Mouse (Mus musculus) layer of hippocampus, adult 9-10 months (tissue): Measurements from ENCODE around the gene Rabggta.

Experiments
- DNase-seq: peaks from one replicate; pipeline ENCODE4 v3.0.0; 2022; ENCODE audit warnings: low spot score

Gene Rabggta

GRCm38 (mm10) chr14:55689433-55689832, 32.6 kb downstream of the Rabggta start:
- no peak for DNase-seq

- no peak for DNase-seq
These were observed 40.0 kb downstream of the Rabggta start for GRCm38 (mm10) chr14:55682118-55682493.

DNA sequence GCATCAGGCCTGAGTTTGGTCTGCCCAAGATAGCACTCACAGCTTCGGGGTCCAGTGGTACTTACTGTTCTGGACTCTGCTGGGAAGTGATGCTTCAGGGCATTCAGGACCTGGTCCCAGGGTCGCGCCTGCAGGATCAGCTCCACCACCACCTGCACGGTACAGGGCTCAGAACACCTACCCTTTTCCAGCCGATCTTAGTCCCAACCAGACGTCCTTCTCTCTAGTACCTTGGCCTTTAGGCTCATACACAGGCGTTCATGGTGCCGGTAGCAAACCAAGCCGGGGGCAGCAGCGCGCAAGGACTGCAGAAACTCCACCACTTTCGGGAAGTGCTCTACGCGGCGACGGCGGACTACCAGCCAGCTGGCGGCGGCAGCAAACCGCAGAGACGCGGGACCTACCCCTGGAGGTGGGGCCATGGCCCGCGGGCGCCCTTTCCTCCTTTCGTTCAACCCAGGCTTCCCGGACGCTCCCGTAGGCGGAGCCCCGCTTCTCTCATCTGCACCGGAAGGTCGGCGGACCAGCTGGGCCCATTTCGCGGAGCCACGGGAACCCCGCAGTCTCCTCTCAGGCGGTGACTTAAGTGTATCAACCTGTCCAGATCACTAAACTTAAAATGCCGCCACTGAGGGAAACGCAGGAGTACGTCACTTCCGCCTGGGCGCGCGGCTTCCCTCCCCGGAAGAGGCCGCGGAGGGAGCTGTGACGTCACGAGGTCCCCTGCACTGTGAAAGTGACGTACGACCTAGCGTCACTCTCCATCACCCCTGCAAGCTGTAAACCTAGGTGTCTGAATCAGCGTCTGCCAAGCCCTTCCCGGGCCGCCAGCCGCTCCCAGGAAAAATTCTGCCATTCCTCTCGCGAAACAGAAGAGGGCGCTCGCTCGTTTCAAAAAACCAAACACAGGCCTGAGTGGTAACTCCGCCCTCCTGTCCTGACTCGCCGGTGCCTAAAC, 40.6 kb downstream of the Rabggta start, which contains the start of gene Tinf2:
TSS of gene Tinf2 (minus strand) at position 661 of the 958 bp plus-strand sequence.
- peak; percentile 90 for DNase-seq

- no peak for DNase-seq
These were observed 44.4 kb downstream of the Rabggta start for GRCm38 (mm10) chr14:55677615-55678014.

GRCm38 (mm10) chr14:55672741-55673060, 49.4 kb downstream of the Rabggta start:
- no peak for DNase-seq

- DNase-seq, result peak; percentile 94
These were observed 50.0 kb downstream of the Rabggta start, which contains the start of the genes Gmpr2 and Nedd8 for GRCm38 (mm10) chr14:55671833-55672740. Gene Gmpr2 (plus strand): TSS chr14:55671941. Gene Nedd8 (minus strand): TSS chr14:55672124.

GRCm38 (mm10) chr14:55671486-55671832, 50.6 kb downstream of the Rabggta start:
- DNase-seq, result peak; percentile 24
